Mouse (Mus musculus) thymus, postnatal 10 days (tissue): ENCODE measurements around the gene Ppp2r3d.
"Not testable (repeated sequence)": the region's sequence is repeated elsewhere in the genome, so short reads cannot be mapped to it uniquely, and the experiment has no call there.

ENCODE experiments used
- DNase-seq, 2 experiments: peaks; one replicate each; pipeline ENCODE4 v3.0.0; 2021; ENCODE audit warnings: low spot score in 2 of 2

Ppp2r3d gene

DNA sequence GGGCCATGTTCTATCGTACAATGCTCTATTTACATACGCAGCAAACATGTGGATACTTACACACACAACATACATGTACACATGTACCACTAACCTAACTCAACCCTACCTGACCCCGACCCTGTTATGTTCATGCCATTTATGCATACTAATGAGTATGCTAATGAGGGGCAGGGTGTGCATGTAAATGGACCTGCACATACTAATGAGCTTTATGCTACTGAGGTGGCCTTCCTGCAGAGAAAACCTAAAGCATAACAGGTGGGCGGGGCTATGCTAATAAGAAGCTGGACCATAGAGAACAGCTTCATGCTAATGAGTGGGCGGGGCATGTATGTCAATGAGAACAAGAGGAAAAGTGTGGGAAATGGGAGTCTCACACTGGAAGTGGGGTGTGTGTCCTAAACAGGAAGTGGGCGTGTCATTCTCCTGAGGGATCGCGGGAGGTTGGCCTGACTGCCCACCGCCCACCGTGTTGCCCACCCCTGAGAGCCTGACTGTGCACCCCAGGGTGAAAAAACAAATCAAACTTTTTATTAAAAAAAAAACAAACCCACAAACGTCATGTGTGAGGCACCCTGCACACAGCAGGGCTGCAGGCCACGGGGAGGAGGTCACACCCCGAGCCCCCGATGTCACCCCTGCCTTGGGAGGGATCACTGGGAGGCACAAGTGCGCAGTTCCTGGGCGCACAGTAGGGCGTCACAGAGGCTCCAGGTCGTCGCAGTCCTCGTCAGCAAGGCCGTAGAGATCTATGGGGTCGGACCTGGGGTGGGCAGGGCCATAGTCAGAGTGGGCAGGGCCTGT is at the start of gene Ppp2r3d:
Gene Ppp2r3d (minus strand): TSS at position 803 of the 807 bp plus-strand sequence.
- DNase-seq = no peak

DNA sequence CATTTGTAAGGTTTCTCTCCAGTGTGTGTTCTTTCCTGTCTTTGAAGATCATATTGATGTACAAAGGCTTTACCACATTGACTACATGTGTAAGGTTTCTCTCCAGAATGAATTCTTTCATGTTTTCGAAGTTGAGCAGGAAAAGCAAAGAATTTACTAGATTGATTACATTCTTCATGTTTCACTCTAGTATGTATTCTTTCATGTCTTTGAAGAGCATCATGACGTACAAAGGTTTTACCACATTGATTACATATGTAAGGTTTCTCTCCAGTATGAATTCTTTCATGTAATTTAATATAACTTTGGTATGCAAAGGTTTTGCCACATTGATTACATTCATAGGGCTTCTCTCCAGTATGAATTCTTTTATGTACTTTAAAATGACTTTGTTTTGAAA is 17.0 kb upstream of the Ppp2r3d start, which contains the start of gene Gm21836:
Gene Gm21836 (minus strand): TSS at position 101 of the 400 bp plus-strand sequence.
- DNase-seq = not testable (repeated sequence)

DNA sequence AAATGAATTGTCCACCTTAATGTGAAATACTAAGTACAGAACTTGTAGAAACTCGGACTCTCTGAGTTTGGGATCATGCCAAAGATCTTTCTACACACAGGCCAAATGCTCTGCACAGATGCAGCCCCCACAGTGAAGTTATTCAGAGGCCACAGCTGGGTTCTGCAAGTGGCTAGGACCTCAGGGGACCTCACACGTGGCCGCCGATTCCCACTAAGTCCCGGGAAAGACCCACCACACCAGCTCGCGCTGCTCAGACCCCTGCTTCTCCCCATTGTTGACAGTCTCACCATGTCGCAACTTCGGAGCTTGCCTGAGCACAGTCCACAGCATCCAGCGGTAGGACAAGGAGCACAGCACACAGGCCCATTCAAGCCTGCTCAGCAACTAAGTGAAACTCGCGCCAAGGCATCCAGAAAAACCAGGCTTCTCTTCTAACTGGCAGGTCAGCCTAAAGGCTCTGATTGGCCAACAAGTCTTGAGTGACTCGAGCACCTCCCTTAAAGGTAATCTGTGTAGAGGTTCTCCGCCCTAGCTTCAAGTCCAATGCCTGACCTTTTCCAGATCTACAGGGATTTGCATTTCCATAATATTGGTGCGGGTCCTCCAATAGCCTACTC is 3.8 kb upstream of the Ppp2r3d start:
- DNase-seq = not testable (repeated sequence)

GRCm38 (mm10) chr9:124478081-124478480 is 1.4 kb upstream of the Ppp2r3d start:
- DNase-seq = no peak

DNA sequence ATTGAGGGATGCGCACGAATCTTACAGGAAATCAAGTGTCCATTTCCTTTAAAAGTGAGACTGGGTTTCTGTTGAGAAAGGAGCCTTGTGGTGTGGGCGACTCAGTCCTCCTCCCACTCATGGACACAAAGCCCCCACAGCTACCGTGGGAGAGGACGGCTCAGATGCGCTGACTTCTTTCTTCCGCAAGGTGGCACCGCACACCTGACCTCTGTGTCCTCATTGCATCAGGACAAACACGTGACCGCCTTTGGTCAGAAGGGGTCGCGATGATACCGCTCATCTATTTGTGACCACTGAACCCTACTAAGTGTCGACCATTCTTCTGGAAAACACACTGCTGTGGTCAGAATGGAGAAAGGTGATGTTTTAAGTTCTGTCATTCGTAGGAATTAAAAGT is 1.0 kb downstream of the Ppp2r3d start:
- DNase-seq = no peak

- DNase-seq = peak in 1 of 2 experiments; percentile 28
Measured at GRCm38 (mm10) chr9:124456572-124456971, 20.1 kb downstream of the Ppp2r3d start.

DNA sequence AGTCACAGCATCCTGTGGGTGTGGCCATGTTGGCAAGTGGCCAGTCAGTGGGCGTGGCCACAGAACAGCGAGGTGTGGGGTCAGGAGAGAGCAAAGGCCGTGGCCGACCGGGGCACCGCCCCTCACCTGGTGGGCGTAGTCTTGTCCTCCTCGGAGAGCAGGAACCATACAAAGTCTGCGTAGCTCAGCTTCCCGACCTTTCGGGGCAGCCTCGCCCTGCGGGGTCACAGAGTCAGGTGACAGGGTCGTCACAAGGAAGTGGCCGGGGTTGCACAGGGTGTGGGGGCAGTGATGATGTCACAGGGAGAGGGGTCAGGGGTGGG is 34.2 kb downstream of the Ppp2r3d start:
- DNase-seq = peak; percentile 11 to 16

- peak; percentile 3 to 8 for DNase-seq
Measured at GRCm38 (mm10) chr9:124441681-124442532, 34.8 kb downstream of the Ppp2r3d start.

DNA sequence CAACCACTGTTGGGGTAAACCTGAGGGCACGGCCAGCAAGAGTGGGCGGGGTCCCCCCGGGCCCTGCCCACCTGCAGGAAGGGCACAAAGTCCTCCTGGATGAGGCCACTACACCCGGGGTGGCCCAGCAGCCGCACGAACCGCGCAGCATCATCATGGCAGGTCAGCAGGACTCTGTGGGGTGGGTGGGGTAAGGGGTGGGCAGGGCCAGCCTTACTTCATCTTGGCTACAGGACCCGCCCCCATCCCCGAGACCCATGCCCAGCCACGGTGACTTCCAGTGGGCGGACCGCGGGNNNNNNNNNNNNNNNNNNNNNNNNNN is 36.0 kb downstream of the Ppp2r3d start:
- DNase-seq = no peak

- DNase-seq = peak; percentile 27 to 45
Measured at GRCm38 (mm10) chr9:124439848-124440723, 36.6 kb downstream of the Ppp2r3d start.

DNA sequence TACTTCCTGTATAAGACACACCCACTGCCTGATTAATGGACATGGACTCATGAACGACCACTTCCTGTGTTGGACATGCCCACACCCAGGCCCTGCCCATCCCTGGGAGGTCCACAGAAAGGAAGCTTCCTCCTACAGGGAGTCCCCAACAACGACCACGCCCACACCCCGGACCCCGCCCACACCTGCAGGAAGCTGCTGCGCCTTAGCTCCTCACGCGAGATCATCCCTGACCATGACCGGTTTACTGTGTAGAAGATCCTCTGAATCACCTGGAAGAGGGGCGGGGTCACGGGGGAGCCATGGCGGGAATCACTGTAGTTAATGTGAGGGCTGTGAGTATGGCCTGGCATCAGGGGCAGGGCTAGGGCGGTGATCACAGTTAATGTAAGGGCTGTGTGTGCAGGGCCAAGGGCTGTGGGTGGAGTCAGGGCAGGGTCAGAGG is 37.3 kb downstream of the Ppp2r3d start:
- DNase-seq = peak; percentile 16 to 32

DNA sequence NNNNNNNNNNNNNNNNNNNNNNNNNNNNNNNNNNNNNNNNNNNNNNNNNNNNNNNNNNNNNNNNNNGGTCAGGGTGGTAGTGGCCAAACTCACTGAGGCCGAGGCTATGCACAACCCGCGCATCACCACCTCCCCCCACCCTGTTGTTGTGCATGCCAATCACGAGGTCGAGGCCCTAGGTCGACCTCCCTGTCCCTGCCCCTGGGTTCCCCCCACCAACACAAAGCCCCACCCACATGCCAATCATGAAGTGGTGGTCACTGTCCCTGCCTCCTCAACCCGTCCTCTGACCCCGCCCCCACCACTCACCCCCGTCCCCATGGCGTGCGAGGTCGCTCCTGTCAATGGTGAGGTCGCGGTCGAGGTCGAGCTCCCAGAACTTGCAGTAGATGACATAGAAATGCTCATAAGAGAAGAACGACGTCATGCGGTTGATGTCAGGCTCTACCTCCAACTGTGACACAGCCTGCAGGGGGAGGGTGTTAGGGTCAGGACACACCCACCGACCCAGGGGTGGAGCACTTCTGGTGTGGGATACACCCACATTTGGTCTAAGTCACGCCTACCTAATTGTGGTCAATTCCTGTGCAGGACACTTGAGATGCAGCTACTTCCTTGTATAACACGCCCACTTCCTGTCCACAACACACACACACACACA is 37.9 kb downstream of the Ppp2r3d start:
- peak; percentile 7 to 14 for DNase-seq

GRCm38 (mm10) chr9:124425411-124425885 is 51.2 kb downstream of the Ppp2r3d start:
- DNase-seq = peak; percentile 82 to 83

DNA sequence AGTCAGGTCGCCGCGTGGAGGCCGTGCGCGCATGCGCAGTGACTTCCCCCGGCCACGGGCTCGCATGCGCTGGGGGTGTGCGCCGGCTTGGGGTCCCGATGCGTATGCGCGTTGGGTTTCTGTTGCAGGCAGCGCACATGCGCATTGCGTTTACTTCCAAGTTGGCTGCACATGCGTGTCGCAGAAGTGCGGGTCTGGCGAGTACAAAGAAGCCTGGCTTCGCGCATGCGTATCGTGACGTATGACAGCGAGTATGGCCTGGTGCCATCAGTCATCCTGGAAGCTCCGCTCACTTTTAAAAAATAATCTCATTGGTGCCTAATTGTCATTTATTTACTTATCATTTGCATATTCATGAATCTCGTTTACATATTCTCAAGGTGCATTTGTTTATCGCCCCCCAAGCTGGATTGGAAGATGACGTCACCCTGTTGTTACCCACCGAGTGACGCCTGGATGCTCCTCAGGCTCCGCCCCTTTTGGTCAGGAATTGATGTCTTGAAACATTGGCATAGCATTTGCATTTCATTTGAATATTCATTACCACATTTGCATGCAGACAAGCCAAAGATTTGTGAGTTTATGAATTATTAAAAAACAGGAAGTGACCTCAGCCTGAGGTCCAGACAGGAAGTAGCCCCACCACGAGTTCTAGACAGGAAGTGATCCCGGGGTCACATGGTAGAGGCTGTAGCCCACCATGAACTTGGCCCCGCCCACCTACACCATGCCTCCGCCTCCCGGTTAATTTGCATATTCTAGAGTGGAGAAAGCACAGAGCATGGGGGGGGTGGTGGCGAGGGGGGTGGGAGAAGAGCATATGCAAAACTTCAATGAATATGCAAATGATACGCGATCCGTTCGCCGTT is 51.9 kb downstream of the Ppp2r3d start:
- peak; percentile 98 to 99 for DNase-seq

DNA sequence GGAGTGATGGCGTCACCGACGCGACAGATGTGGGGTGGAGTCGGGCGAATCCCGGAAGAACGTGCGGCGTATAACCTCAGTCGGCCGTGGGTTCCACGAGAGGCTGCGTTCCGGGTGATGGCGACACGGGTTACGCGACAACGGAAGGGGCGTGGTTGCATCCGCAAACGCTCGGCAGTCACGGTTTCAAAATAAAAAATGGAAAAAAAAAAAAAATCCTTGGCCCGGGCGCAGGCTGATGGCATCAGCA is 52.5 kb downstream of the Ppp2r3d start:
- no peak for DNase-seq

DNA sequence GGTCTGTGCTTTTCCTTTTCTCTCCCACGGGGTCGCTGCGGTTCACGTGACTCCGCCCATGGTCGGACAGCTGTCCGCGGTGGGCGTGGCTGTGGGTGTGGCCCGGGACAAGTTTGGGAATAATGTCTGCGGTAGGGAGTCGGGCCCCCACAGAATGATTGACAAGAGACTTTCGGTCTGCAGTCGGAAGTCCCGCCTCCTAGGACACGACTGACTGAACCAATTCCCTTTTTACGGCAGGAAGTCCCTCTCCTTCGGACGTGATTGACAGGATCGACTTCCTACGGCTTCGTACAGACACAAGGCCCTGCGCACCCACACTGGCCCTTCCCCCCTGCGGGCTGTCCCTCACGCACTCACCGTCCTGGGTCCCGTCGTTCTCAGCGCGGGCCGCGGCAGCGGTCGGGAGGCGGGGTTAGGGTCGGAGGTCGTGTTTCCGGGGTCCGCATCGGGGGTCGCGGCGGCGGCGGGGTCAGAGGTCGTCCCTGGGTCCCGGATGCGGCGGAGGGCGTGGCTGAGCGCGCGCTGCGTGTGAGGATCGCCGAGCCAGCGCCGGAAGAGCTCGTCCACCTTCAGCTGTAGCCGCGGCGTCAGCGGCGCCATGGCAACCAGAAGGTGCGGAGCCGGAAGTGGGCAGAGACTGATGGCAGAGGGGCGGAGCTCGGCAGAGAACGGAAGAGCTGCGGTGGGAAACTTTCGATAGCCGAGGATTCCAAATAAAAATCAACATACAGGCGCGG is 53.0 kb downstream of the Ppp2r3d start:
- DNase-seq = peak; percentile 96 to 97

DNA sequence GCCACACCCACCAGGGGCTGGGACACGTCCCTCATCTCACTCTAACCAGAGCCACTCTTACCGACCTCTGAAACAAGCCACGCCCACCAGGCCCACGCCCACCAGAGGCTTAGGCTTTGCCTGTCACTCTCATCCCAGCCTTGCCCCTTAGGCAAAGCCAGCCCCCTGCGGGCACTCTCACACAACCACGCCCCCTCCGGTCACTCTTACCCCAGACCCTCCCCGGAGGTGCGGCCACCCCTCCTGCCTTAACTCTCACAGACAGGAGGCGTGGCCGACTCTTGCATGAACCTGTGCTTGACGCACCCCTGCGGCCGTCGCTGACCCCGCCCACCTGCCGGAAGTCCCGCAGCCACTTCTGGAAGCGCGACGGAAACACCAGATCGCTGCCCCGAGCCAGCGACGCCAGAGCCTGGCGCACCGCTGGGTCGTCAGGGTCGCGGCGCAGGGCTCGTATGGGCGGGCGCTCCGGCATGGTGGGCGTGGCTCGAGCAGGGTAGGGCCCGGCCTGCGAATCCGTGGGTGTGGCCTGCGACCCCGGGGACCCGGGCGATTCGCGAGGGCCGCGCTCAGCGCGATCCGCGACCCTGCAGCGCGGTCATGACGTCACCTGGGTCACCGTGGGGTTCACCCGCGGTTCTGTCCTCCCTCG is 53.7 kb downstream of the Ppp2r3d start:
- DNase-seq = peak; percentile 91 to 94

GRCm38 (mm10) chr9:124422427-124422826 is 54.3 kb downstream of the Ppp2r3d start:
- DNase-seq = peak; percentile 60 to 77

DNA sequence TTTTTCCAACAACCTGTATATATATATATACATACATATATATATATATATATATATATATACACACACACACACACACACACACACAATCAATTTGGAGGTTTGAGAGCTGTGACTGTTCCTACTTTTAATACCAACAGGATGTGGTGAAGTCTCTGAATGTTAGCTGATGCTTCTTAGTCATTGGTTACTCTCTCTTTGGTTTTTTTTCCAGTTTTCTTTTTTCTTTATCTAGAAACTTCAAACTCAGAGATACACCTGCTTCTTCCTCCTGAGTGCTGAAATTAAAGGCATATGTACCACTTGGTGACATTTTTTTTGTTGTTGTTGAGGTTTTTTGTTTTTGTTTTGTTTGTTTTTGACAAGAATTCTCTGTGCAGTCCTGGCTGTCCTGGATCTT is 63.8 kb downstream of the Ppp2r3d start:
- DNase-seq = no peak
